Mouse (Mus musculus) liver, adult (tissue): ENCODE results near the gene Gnb2.

ENCODE experiments used
- GATA4 ChIP-seq: IDR thresholded peaks from 2 replicates; pipeline ENCODE4 v1.6.1; 2014; ENCODE audit warnings: mild to moderate bottlenecking, low read length; ENCODE audit not compliant: insufficient replicate concordance

Gene Gnb2

GRCm38 (mm10) chr5:137481138-137481537 is 52.2 kb downstream of the Gnb2 start:
- no peak for TF ChIP-seq GATA4
